ENCODE assay signal across 9 mouse cellular contexts in genomic region chr6:145598794-145599555, GRCm38 (mm10). TPM values are rescaled to one million over a fixed set of nuclear protein-coding genes. Genes with fewer than 3 reads are reported as not detected.
DNase-seq lines count a peak whose midpoint lies in the region; ATAC-seq and TF ChIP-seq lines count a peak whose summit lies in the region.
"Had no signal": no experiment of that assay in that cellular context is flagged by ENCODE, and none has a peak within 500 bp of the region (broad histone marks: within the 10 kb centered on the region; RNA-seq: fewer than 3 reads in every experiment).

No protein-coding gene starts in this region.

- H3K4me3 ChIP-seq in stomach, postnatal 0 days (ENCODE audit: low read depth, low read length), result no peak overlapping the region
- H3K4me3 ChIP-seq in midbrain, embryonic 15.5 days, result no peak overlapping the region

- no peaks in the 10 kb centered on the region for H3K27me3 ChIP-seq in stomach, postnatal 0 days (ENCODE audit: control insufficient read depth, insufficient read depth, low read length)
- no peaks in the 10 kb centered on the region for H3K27me3 ChIP-seq in midbrain, embryonic 15.5 days (replicated peaks)

- H3K4me1 ChIP-seq in stomach, postnatal 0 days (replicated peaks; ENCODE audit: control insufficient read depth, insufficient read depth), result peaks cover 6% of the 10 kb centered on the region; the same call in 1 of the 2 replicates
- no peaks in the 10 kb centered on the region for H3K4me1 ChIP-seq in midbrain, embryonic 15.5 days

- 33% methylated on average over 11 of the region's 11 CpGs for WGBS in stomach, postnatal 0 days
- 76% methylated on average over 11 of the region's 11 CpGs for WGBS in midbrain, embryonic 15.5 days

- H3K27ac ChIP-seq in stomach, postnatal 0 days (replicated peaks), result no peak overlapping the region
- H3K27ac ChIP-seq in midbrain, embryonic 15.5 days, result no peak overlapping the region

- H3K9me3 ChIP-seq in stomach, postnatal 0 days (ENCODE audit: control insufficient read depth, low read length), result no peaks in the 10 kb centered on the region
- no peaks in the 10 kb centered on the region for H3K9me3 ChIP-seq in midbrain, embryonic 15.5 days

- peak; percentile 39 to 48 for DNase-seq in adrenal gland, postnatal 36 days
- no peak for DNase-seq in adrenal gland, postnatal 4 days (ENCODE audit: low spot score in 2 of 2)
- DNase-seq in urinary bladder, adult 18-20 months (ENCODE audit: low spot score in 2 of 2), result peak; percentile 18 to 39
- DNase-seq in urinary bladder, postnatal 25 days (ENCODE audit: low spot score), result no peak
- DNase-seq in kidney, postnatal 10 days, result peak; percentile 32
- peak; percentile 64 for DNase-seq in stomach, postnatal 0 days (ENCODE audit: low spot score)
- DNase-seq in thymus, postnatal 0 days (ENCODE audit: low spot score), result no peak

- H3K9ac ChIP-seq in stomach, postnatal 0 days (ENCODE audit: low read length), result no peak overlapping the region
- no peak overlapping the region for H3K9ac ChIP-seq in midbrain, embryonic 15.5 days

- no peak overlapping the region for H3K4me2 ChIP-seq in stomach, postnatal 0 days (replicated peaks; ENCODE audit: low read depth)
- H3K4me2 ChIP-seq in midbrain, embryonic 15.5 days, result no peak overlapping the region

- peak; percentile 86 for ATAC-seq in stomach, postnatal 0 days (ENCODE audit: low FRiP score, low TSS enrichment)
- ATAC-seq in midbrain, embryonic 15.5 days (replicated peaks), result no peak

- no peak for TF ChIP-seq CTCF in stomach, postnatal 0 days (IDR thresholded peaks at IDR 0.05; ENCODE audit: low read depth)

- no peaks in the 10 kb centered on the region for H3K36me3 ChIP-seq in stomach, postnatal 0 days (ENCODE audit: control insufficient read depth, insufficient read depth, low read length)
- no peaks in the 10 kb centered on the region for H3K36me3 ChIP-seq in midbrain, embryonic 15.5 days (replicated peaks)

- no peak for TF ChIP-seq EP300 in stomach, postnatal 0 days (optimal IDR thresholded peaks at IDR 0.05)

RNA-seq across cellular contexts. Expression of gene Lmntd1, which starts 15.1 kb away (rescaled TPM):
- total RNA-seq in adrenal gland, postnatal 36 days (2021), result under 1 TPM; 0.33 to 0.56 TPM
- 1 to 10 TPM; 2.9 to 3.9 TPM for total RNA-seq in adrenal gland, postnatal 4 days (2021)
- polyA plus RNA-seq in stomach, postnatal 0 days (2015; fragmentation: Nextera tagmentation; extraction: Ambion mirVana), result 0.16 and 0.18 TPM in 2 replicates
- polyA plus RNA-seq in thymus, postnatal 0 days (2015; fragmentation: Nextera tagmentation; extraction: Ambion mirVana), result 0.33 and 0.78 TPM in 2 replicates
- polyA plus RNA-seq in midbrain, embryonic 15.5 days (2015; fragmentation: Nextera tagmentation; extraction: Ambion mirVana), result 1.7 and 1.8 TPM in 2 replicates
- polyA plus RNA-seq: C2C12 had no signal

RNA-seq across cellular contexts. Expression of gene Tuba3b, which starts 16.6 kb away (rescaled TPM):
- total RNA-seq in adrenal gland, postnatal 36 days (2021), result not detected
- not detected for total RNA-seq in adrenal gland, postnatal 4 days (2021)
- polyA plus RNA-seq in stomach, postnatal 0 days (2015; fragmentation: Nextera tagmentation; extraction: Ambion mirVana), result not detected in 2 replicates
- polyA plus RNA-seq in thymus, postnatal 0 days (2015; fragmentation: Nextera tagmentation; extraction: Ambion mirVana), result 0.09 and 0.21 TPM in 2 replicates
- not detected in 2 replicates for polyA plus RNA-seq in midbrain, embryonic 15.5 days (2015; fragmentation: Nextera tagmentation; extraction: Ambion mirVana)

Comparison
In these comparisons a context has a peak if more than half of its experiments do, and no peak if none do; other contexts are left out.
1. DNase-seq: peak in adrenal gland, postnatal 36 days (2 of 2), urinary bladder, adult 18-20 months (2 of 2), kidney, postnatal 10 days (single experiment) and stomach, postnatal 0 days (single experiment); none in adrenal gland, postnatal 4 days (0 of 2), urinary bladder, postnatal 25 days (single experiment) and thymus, postnatal 0 days (single experiment).